Mouse (Mus musculus) embryonic facial prominence, embryonic 13.5 days (tissue): ENCODE results near the gene Map4k5. TPM values are rescaled to one million over a fixed set of nuclear protein-coding genes. Genes with fewer than 3 reads are reported as not detected.
A peak's percentile ranks its signal among the peaks of the same experiment; 100 is the strongest.

Experiments
- ATAC-seq: fragments of 200-750 bp; cut with Nextera tagmentation; 2 replicates; pipeline ENCODE4 v1.8.0; 2017; ENCODE audit warnings: low read depth; ENCODE audit not compliant: insufficient number of reproducible peaks, insufficient read depth, low FRiP score, low TSS enrichment
- H3K27ac ChIP-seq: fragments of 300-500 bp; sonication (generic); 2 replicates; pipeline ENCODE4 v1.5.1; 2015; ENCODE audit warnings: moderate library complexity, mild to moderate bottlenecking, inconsistent platforms
- H3K27me3 ChIP-seq: fragments of 300-500 bp; sonication (generic); 2 replicates; pipeline ENCODE4 v1.6.1; 2015; ENCODE audit warnings: mild to moderate bottlenecking, inconsistent platforms
- H3K36me3 ChIP-seq: fragments of 300-500 bp; sonication (generic); 2 replicates; pipeline ENCODE4 v1.6.1; 2015; ENCODE audit warnings: mild to moderate bottlenecking, inconsistent platforms
- H3K4me1 ChIP-seq: fragments of 300-500 bp; sonication (generic); 2 replicates; pipeline ENCODE4 v1.6.1; 2015; ENCODE audit warnings: inconsistent platforms
- H3K4me2 ChIP-seq: fragments of 300-500 bp; sonication (generic); 2 replicates; pipeline ENCODE4 v1.6.1; 2015; ENCODE audit warnings: moderate library complexity, mild to moderate bottlenecking, inconsistent platforms
- H3K4me3 ChIP-seq: fragments of 300-500 bp; sonication (generic); 2 replicates; pipeline ENCODE4 v1.5.1; 2015; ENCODE audit warnings: mild to moderate bottlenecking, inconsistent platforms
- H3K9ac ChIP-seq: fragments of 300-500 bp; sonication (generic); 2 replicates; pipeline ENCODE4 v1.6.1; 2015; ENCODE audit warnings: mild to moderate bottlenecking, inconsistent platforms
- H3K9me3 ChIP-seq: fragments of 300-500 bp; sonication (generic); 2 replicates; pipeline ENCODE4 v1.6.1; 2016; ENCODE audit warnings: inconsistent platforms
- WGBS: fragments of 180-500 bp; shearing (Covaris S2); methylation state at CpG from one replicate; pipeline ENCODE4 v1.1.7; 2015; ENCODE audit warnings: mixed read lengths; 5-methylcytosine and 5-hydroxymethylcytosine counted together
- polyA plus RNA-seq: library from polyadenylated mRNA; unstranded; fragments of >200 nt; fragmentation: Nextera tagmentation; extraction: Ambion mirVana; gene quantifications from 2 replicates; pipeline ENCODE4 v1.2.1, GENCODE M21; 2015

Gene Map4k5
- polyA plus RNA-seq, 1 experiment from 2014 or later, result 39.5 TPM

DNA sequence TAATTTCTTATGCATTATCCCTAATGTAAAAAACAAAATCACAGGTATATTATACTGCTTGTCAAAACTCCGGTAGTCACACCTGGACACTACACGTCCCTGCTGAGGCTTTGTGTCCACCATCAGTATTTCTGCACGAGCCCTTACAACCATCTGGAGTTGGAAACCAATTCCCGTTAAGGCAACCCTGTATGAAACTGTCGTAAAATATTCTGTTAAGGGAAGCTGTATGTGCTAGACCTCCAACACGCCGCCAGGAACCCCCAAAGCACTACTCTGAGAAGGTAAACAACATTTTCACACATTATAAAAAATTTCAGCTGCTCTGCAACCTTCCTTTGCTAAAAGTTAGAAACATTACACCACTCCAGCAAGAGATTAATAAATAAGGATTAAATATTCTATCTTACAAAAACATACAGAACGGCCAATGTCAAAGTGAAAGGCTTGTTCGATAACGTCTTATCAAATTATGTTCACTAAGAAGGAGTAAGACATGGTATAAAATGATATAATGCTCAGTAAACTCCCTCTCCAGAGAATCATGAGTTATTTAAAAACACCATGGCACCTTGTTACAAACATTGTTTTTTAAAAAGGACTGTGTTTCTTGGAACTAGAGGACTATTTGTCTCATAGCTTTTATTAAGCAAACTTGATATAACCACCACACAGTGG is 88.5 kb downstream of the Map4k5 start:
- no peaks in the 10 kb centered on the region for H3K9me3 ChIP-seq
- 0 out of 2 replicates have a peak, but pooled peaks cover 5% of the 10 kb centered on the region for H3K4me1 ChIP-seq
- no peak overlapping the region for H3K4me3 ChIP-seq
- no peak overlapping the region for H3K9ac ChIP-seq
- 91% methylated on average over 10 of the region's 10 CpGs for WGBS
- no peak overlapping the region for H3K4me2 ChIP-seq
- H3K27me3 ChIP-seq, result no peaks in the 10 kb centered on the region
- no peak overlapping the region for H3K27ac ChIP-seq
- ATAC-seq, result no peak
- H3K36me3 ChIP-seq, result peaks cover 55% of the 10 kb centered on the region

DNA sequence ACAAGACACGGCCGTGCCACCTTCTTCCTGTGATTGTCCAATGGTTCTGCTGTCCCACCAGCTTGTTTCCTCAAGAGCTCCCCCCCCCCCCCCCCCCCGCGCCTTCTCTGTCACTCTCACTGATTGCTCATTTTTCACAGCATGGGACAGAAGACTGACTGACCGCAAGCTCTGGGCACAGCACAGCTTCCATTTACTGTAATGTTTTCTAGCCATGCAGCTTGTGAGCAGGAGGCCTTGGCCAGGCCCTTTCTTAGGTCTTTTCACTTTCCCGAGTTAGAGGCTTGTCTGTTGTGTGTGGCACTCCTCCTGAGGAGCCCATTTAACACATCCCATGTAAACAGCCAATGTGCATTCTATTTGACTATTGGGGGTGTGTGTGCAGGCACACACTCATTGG is 89.8 kb downstream of the Map4k5 start:
- H3K4me1 ChIP-seq, result 0 out of 2 replicates have a peak, but pooled peaks cover 5% of the 10 kb centered on the region
- no peak overlapping the region for H3K4me3 ChIP-seq
- H3K4me2 ChIP-seq, result no peak overlapping the region
- peaks cover 47% of the 10 kb centered on the region for H3K36me3 ChIP-seq
- ATAC-seq, result no peak
- no peaks in the 10 kb centered on the region for H3K27me3 ChIP-seq
- WGBS, result 89% methylated on average over 5 of the region's 6 CpGs
- no peak overlapping the region for H3K27ac ChIP-seq
- no peak overlapping the region for H3K9ac ChIP-seq
- no peaks in the 10 kb centered on the region for H3K9me3 ChIP-seq

DNA sequence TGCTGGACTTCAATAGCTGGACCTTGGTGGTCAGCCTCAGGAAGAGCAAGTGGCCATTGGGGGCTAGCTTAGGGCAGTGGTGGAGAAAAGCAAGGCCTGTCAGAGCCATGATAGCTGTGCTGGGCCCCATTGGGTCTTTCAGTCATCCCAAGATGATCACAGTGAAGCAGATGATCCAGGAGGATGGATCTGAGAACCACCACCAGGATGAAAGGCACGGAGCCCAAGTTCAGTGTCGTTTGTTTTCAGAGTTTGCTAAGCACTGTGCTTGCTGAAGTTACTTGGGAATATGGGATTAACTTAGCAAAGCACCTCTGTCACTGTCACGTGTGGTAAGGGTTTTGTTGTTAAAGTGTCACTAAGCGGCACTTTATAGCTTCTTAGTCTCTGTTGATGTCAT is 92.4 kb downstream of the Map4k5 start:
- Histone ChIP-seq H3K27me3 (no peaks in the 10 kb centered on the region), H3K4me3 (no peak overlapping the region), H3K27ac (no peak overlapping the region), H3K9me3 (no peaks in the 10 kb centered on the region), H3K36me3 (peaks cover 26% of the 10 kb centered on the region), H3K9ac (no peak overlapping the region), H3K4me1 (no peaks in the 10 kb centered on the region), H3K4me2 (no peak overlapping the region)
- no peak for ATAC-seq
- 89% methylated on average over 4 of the region's 4 CpGs for WGBS

DNA sequence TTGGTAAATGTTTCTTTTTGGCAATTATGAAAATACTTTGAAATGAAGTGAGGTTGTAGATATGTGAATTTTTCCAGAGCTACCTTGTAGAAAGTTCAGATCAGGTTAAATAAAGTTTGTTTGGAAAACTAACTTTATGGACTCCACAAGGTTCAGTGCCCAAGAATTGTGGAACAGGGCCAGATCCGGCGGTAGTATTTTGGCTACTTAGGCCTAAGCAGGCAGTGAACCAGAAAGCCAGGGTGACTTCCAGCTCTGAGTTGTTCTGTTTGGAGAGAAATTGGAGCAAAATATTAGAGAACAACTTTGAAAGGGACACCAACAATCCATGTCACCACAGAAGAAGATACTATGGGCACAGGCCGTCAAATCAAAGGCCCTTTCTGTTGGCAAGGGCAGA is 96.7 kb downstream of the Map4k5 start:
- Histone ChIP-seq H3K36me3 (no peaks in the 10 kb centered on the region), H3K9me3 (no peaks in the 10 kb centered on the region), H3K4me3 (no peak overlapping the region), H3K9ac (no peak overlapping the region), H3K27ac (no peak overlapping the region), H3K27me3 (peaks cover 5% of the 10 kb centered on the region), H3K4me2 (no peak overlapping the region), H3K4me1 (peaks cover 2% of the 10 kb centered on the region; the same call in 1 of the 2 replicates)
- no peak for ATAC-seq
- 78% methylated on average over 3 of the region's 3 CpGs for WGBS

DNA sequence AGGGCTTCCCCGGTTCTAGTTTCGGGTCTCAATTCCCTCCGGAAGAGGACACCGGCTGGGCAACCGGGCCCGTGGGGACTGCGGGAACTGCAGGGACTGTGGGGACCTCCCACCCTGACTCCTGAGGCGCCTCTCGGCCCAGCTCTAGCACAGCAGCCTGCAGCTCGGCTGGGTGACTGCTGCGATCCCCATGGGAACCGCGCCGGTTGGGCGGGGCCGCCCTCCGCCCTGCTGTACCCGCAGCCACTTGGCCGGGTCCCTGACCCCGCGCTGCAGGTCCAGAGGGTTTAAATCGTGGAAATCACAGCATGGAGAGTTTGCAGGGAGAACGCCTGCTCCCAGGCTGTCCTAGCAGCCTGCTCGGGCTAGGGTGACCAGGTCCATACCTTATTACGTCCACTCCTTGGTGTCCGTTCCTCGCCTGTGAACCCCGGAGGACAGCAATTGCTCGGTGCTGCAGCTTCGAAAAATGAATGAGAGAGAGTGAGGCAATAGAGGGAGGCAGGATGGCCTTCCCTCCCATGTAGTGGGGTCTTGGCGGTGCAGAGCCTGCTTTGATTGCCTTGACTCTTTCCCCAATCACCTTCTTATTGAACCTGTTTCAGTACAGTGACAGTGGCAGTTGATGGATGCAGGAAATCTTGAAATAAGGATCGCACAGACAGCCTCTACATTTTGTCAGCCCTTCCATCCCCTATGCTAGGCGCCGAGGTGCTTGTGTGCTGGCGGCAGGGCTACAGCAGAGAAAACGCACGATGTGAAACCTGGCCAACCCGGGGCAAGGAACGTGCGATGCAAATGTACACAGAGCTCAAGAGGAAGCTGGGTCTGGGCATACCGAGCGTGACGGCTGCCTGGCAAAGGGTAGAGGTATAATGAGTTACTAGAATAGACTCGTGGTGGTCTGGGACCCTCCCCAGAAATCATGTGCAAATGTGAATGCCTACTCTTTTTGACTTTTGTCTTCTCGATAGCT is 102.2 kb downstream of the Map4k5 start, which contains the start of gene Cdkl1:
TSS of gene Cdkl1 (minus strand) at position 738 of the 976 bp plus-strand sequence.
- H3K9me3 ChIP-seq, result no peaks in the 10 kb centered on the region
- H3K4me2 ChIP-seq, result peak within 1 kb of the TSS; percentile 100
- no peaks in the 10 kb centered on the region for H3K36me3 ChIP-seq
- 0 out of 2 replicates have a peak, but pooled peaks have one; percentile 70 for ATAC-seq
- no peak within 1 kb of the TSS for H3K27ac ChIP-seq
- H3K27me3 ChIP-seq, result peaks cover 31% of the 10 kb centered on the region
- peaks cover 13% of the 10 kb centered on the region for H3K4me1 ChIP-seq
- peak within 1 kb of the TSS; percentile 74 for H3K9ac ChIP-seq
- peak within 1 kb of the TSS; percentile 55 for H3K4me3 ChIP-seq
- 2% methylated on average over 45 of the region's 45 CpGs for WGBS

DNA sequence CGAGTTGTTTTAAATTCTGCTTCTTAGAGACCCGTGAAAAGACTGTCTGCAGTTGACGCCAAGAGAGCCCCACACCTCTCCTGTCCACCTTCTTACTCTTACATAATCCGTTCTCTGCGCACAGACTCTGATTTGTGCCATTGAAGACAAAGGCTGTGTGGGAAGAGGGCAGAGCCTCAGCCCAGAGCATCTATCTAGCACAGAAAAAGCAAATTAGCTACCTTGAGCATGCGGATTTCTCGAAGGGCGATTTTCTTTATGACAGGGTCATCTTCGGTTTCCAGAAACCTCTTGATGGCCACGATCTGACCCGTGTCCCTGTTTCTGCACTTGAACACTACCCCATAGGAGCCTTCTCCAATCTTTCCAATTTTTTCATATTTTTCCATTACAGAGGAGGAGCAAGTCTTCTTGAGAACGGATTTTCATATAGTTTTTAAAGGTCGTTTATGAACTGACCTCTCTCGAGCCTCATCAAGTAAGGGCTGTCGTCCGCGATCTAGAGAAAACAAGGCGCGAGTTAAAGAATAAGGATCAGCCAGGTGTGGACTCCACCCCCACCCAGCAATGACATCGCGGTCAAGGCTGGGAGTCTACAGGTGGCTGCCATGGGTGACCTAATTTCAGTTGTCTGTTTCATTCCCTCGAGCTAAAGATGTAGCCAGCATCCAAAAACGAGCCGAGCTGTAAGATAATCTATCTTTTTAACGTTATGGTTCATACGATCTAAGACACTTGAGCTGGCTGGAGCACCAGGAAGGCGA is 103.1 kb downstream of the Map4k5 start:
- H3K27me3 ChIP-seq, result peaks cover 31% of the 10 kb centered on the region
- WGBS, result 32% methylated on average over 27 of the region's 27 CpGs
- peaks cover 13% of the 10 kb centered on the region for H3K4me1 ChIP-seq
- no peak overlapping the region for H3K27ac ChIP-seq
- peak overlapping the region; percentile 55 for H3K4me3 ChIP-seq
- peak overlapping the region; percentile 100 for H3K4me2 ChIP-seq
- no peak for ATAC-seq
- H3K36me3 ChIP-seq, result no peaks in the 10 kb centered on the region
- peak overlapping the region; percentile 74 for H3K9ac ChIP-seq
- H3K9me3 ChIP-seq, result no peaks in the 10 kb centered on the region

DNA sequence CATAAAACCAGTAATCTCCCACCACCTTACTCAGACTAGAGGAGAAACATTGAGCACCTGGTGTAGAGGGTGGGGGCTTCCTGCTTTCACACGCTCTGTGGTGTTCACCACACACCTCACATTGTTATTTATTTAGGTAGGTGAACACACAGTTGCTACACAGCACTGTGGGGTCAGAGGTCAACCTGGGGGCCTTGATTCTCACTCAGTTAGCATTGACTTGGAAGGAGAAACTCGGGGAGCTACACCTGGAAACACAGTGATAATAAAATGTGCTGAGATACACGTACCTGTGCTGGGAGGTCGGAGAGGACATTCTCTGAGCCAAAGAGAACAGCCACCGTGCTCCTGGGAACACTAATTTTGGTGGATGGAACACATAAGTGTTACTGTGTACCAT is 104.6 kb downstream of the Map4k5 start:
- ATAC-seq, result no peak
- peaks cover 31% of the 10 kb centered on the region for H3K27me3 ChIP-seq
- H3K4me3 ChIP-seq, result no peak overlapping the region
- H3K4me2 ChIP-seq, result no peak overlapping the region
- no peaks in the 10 kb centered on the region for H3K9me3 ChIP-seq
- H3K9ac ChIP-seq, result no peak overlapping the region
- peaks cover 13% of the 10 kb centered on the region for H3K4me1 ChIP-seq
- H3K36me3 ChIP-seq, result no peaks in the 10 kb centered on the region
- 83% methylated on average over 5 of the region's 5 CpGs for WGBS
- no peak overlapping the region for H3K27ac ChIP-seq

DNA sequence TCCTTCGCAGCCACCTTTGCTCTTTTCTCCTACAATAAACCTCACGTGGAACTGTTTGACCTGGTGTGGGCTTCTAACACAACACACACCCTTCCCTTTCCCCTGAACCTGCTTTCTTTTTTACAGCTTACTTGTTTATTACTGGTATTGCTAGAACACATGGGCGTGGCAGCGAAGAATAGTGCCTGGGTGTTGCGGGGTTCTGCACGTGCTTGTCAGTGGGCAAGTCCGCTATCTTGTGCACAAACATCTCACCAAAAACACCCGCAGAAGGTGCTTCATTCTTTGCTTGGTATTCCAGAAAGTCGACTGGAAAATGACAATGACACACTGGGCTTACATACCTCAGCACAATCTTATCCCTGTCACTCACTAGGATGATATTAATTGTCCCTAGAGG is 107.5 kb downstream of the Map4k5 start:
- H3K27ac ChIP-seq, result no peak overlapping the region
- H3K9me3 ChIP-seq, result no peaks in the 10 kb centered on the region
- WGBS, result 87% methylated on average over 9 of the region's 9 CpGs
- H3K4me1 ChIP-seq, result peaks cover 3% of the 10 kb centered on the region
- no peak for ATAC-seq
- H3K27me3 ChIP-seq, result peaks cover 17% of the 10 kb centered on the region
- no peaks in the 10 kb centered on the region for H3K36me3 ChIP-seq
- no peak overlapping the region for H3K4me2 ChIP-seq
- no peak overlapping the region for H3K9ac ChIP-seq
- no peak overlapping the region for H3K4me3 ChIP-seq

DNA sequence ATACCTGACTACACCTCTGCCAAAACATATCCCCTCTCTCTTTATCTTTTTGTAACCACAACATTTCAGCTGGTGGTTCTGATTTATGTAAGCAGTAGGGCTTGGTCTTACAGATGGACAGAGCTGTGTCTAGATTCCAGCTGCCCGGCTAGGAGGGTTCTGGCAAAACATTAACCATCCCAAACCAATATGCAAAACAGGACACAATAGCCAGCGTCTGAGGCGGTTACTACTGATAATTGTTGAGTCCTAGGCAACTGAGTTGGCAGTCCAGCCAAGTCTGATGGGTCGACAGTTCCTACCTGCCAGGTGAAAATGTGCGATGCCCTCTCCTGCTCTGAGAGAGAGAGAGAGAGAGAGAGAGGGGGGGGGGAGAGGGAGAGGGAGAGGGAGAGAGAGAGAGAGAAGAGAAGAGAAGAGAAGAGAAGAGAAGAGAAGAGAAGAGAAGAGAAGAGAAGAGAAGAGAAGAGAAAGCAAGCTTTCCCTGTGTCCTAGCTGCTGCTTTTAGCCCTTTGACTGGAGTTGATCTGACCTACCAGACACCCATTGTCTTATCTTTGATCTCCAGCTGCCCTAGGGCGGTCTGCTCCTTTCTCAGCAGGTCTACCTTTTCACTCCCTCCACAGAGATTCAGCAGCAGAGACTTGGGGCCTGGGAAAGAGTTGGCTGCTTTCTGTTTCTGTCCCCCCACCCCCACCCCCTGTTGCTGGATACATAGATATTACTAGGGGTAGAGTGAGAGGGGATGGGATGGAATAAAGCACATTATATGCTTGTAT is 109.6 kb downstream of the Map4k5 start:
- no peak for ATAC-seq
- WGBS, result 53% methylated on average over 6 of the region's 6 CpGs
- H3K4me1 ChIP-seq, result no peaks in the 10 kb centered on the region

DNA sequence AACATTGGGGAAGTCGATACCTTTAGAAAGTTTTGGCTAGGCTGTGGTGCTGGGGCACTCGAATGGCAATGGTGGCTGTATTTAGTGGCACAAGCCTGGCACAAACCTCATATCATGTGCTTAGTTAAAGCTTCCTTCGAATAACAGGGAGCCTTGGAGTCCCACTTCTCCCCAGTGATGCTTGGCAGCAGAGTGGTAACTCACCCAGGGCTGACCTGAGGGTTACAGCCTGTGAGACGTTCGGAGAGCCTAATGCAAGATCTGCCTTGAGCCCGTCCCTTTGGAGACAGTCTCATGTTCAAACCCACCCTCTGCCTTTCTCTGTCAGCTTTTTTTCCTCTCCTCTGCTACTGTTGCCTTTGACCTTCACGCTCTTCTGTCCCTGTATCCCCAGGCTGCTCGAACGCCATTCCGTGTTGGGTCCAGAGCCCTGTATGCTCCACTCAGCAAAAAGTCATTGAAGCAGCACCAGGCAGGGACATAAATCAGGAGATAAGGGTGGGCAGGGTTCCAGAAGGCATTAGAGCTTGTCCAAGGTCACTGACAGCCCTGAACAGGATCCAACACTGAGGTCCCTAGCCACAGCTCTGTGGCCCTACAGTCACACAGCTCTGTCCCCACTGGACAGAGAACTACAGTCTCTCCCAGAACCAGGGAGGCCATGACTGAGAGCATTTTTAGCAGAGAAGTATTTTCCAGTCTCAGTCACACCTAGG is 110.9 kb downstream of the Map4k5 start:
- no peak overlapping the region for H3K27ac ChIP-seq
- no peaks in the 10 kb centered on the region for H3K27me3 ChIP-seq
- H3K4me1 ChIP-seq, result no peaks in the 10 kb centered on the region
- ATAC-seq, result no peak
- H3K9me3 ChIP-seq, result no peaks in the 10 kb centered on the region
- no peak overlapping the region for H3K9ac ChIP-seq
- WGBS, result 86% methylated on average over 10 of the region's 10 CpGs
- no peak overlapping the region for H3K4me3 ChIP-seq
- H3K4me2 ChIP-seq, result no peak overlapping the region
- no peaks in the 10 kb centered on the region for H3K36me3 ChIP-seq

More for the DNA sequence above, 109.6 kb downstream of the Map4k5 start:
- Histone ChIP-seq H3K27ac (no peak overlapping the region), H3K9me3 (no peaks in the 10 kb centered on the region), H3K36me3 (no peaks in the 10 kb centered on the region), H3K27me3 (peaks cover 2% of the 10 kb centered on the region; the same call in 1 of the 2 replicates), H3K9ac (no peak overlapping the region), H3K4me3 (no peak overlapping the region), H3K4me2 (no peak overlapping the region)
